In the genomic region with DNA sequence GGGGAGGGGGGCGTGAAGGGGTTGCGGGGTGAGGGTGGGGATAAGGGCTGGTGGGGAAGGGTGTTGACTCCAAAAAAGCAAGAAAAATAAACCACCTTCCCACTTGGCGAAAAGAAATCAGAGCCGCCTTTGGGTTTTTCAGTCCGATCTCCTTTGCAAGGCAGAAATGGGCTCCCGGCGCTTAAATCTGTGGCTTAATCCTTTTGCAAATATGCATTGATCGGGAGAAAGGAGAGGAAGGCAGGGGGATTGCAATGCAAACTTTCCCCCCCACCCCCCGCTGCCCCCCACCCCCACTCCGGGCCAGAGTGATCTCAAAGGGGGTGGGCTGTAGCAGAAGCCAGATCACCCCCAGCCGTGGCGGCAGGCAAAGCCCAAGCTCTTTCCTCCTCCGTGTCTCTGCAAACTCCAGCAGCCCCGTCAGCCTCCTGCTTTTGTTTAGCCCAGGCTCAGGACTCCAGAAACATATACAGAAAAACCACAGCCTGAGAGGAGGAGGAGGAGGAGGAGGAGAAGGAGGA, we compare ENCODE assay signal across 8 mouse cellular contexts. TPM values are rescaled to one million over a fixed set of nuclear protein-coding genes. Genes with fewer than 3 reads are reported as not detected.
DNase-seq lines count a peak whose midpoint lies in the region; ATAC-seq and TF ChIP-seq lines count a peak whose summit lies in the region.

No protein-coding gene starts in this region.

- no peak for TF ChIP-seq EP300 in liver, postnatal 0 days (IDR thresholded peaks at IDR 0.05; ENCODE audit: low read depth)

- no peaks in the 10 kb centered on the region for H3K27me3 ChIP-seq in embryonic facial prominence, embryonic 14.5 days (replicated peaks; ENCODE audit: control insufficient read depth, insufficient read depth, low read length)
- no peaks in the 10 kb centered on the region for H3K27me3 ChIP-seq in hindbrain, embryonic 12.5 days
- no peaks in the 10 kb centered on the region for H3K27me3 ChIP-seq in liver, postnatal 0 days (ENCODE audit: insufficient read depth, low read length)

- H3K9me3 ChIP-seq in embryonic facial prominence, embryonic 14.5 days (ENCODE audit: control insufficient read depth, low read length), result no peaks in the 10 kb centered on the region
- H3K9me3 ChIP-seq in hindbrain, embryonic 12.5 days (replicated peaks), result no peaks in the 10 kb centered on the region
- H3K9me3 ChIP-seq in liver, postnatal 0 days (ENCODE audit: low read length), result no peaks in the 10 kb centered on the region

- H3K27ac ChIP-seq in embryonic facial prominence, embryonic 14.5 days (replicated peaks; ENCODE audit: low read depth, low read length), result peak overlapping the region; percentile 100
- peak overlapping the region; percentile 99 for H3K27ac ChIP-seq in hindbrain, embryonic 12.5 days
- H3K27ac ChIP-seq in liver, postnatal 0 days (ENCODE audit: low read depth), result peak overlapping the region; percentile 85

- no peaks in the 10 kb centered on the region for H3K36me3 ChIP-seq in embryonic facial prominence, embryonic 14.5 days (ENCODE audit: control insufficient read depth, insufficient read depth, low read length)
- H3K36me3 ChIP-seq in hindbrain, embryonic 12.5 days, result no peaks in the 10 kb centered on the region
- H3K36me3 ChIP-seq in liver, postnatal 0 days (replicated peaks; ENCODE audit: insufficient read depth, low read length), result no peaks in the 10 kb centered on the region

- peak overlapping the region; percentile 80 for H3K4me3 ChIP-seq in embryonic facial prominence, embryonic 14.5 days (ENCODE audit: low read depth, low read length)
- peak overlapping the region; percentile 83 for H3K4me3 ChIP-seq in hindbrain, embryonic 12.5 days
- peak overlapping the region; percentile 77 for H3K4me3 ChIP-seq in liver, postnatal 0 days (ENCODE audit: low read depth, low read length)

- H3K4me2 ChIP-seq in embryonic facial prominence, embryonic 14.5 days (ENCODE audit: low read depth, low read length), result peak overlapping the region; percentile 80
- peak overlapping the region; percentile 66 for H3K4me2 ChIP-seq in hindbrain, embryonic 12.5 days (replicated peaks)
- H3K4me2 ChIP-seq in liver, postnatal 0 days (ENCODE audit: low read depth, low read length), result peak overlapping the region; percentile 92

- DNase-seq in left cerebral cortex, adult 18-20 months (ENCODE audit: low spot score in 2 of 2), result peak; percentile 71 to 79
- DNase-seq in left cerebral cortex, postnatal 14 days (ENCODE audit: low spot score in 2 of 2), result no peak
- DNase-seq in adrenal gland, adult 8-10 months, result peak; percentile 89
- peak; percentile 96 for DNase-seq in embryonic facial prominence, embryonic 14.5 days (ENCODE audit: low spot score)
- peak; percentile 68 for DNase-seq in liver, postnatal 0 days
- peak; percentile 72 for DNase-seq in right cerebral cortex, postnatal 4 days
- no peak for DNase-seq in cerebellum, adult 8-10 months

- intact Hi-C loops in left cerebral cortex, postnatal 14 days (cut with DNase I), result loop anchor here (5.0 to 10.0 kb wide), 3 partner anchors 219 to 484 kb away; no protein-coding TSS in a partner anchor

- ATAC-seq in embryonic facial prominence, embryonic 14.5 days (ENCODE audit: low read depth), result peak; percentile 94
- peak; percentile 94 for ATAC-seq in hindbrain, embryonic 12.5 days (ENCODE audit: low FRiP score)
- peak; percentile 61 for ATAC-seq in liver, postnatal 0 days

- H3K4me1 ChIP-seq in embryonic facial prominence, embryonic 14.5 days (ENCODE audit: control insufficient read depth, insufficient read depth, low read length), result peaks cover 17% of the 10 kb centered on the region
- H3K4me1 ChIP-seq in hindbrain, embryonic 12.5 days, result peaks cover 15% of the 10 kb centered on the region
- H3K4me1 ChIP-seq in liver, postnatal 0 days (ENCODE audit: insufficient read depth), result no peaks in the 10 kb centered on the region

- no peak for TF ChIP-seq CTCF in liver, postnatal 0 days (IDR thresholded peaks at IDR 0.05; ENCODE audit: low read depth)

- peak overlapping the region; percentile 97 for H3K9ac ChIP-seq in embryonic facial prominence, embryonic 14.5 days (ENCODE audit: low read depth, low read length)
- peak overlapping the region; percentile 96 for H3K9ac ChIP-seq in hindbrain, embryonic 12.5 days
- peak overlapping the region; percentile 71 for H3K9ac ChIP-seq in liver, postnatal 0 days (replicated peaks)

- 1% methylated on average over 12 of the region's 14 CpGs for WGBS in embryonic facial prominence, embryonic 14.5 days
- WGBS in hindbrain, embryonic 12.5 days, result 2% methylated on average over 13 of the region's 14 CpGs
- WGBS in liver, postnatal 0 days (ENCODE audit: insufficient replicate concordance), result 1% methylated on average over 13 of the region's 14 CpGs

RNA-seq across cellular contexts. Expression of gene Pbx1, which starts 0.3 kb away (rescaled TPM):
- total RNA-seq in left cerebral cortex, adult 18-20 months (2021), result 100 to 1,000 TPM; 130 to 135 TPM
- 100 to 1,000 TPM; 130 to 145 TPM for total RNA-seq in left cerebral cortex, postnatal 14 days (2021)
- 100 to 1,000 TPM; 152 to 211 (median 192) TPM for total RNA-seq in adrenal gland, adult 8-10 months (2022)
- 30.5 and 34.7 TPM in 2 replicates for polyA plus RNA-seq in embryonic facial prominence, embryonic 14.5 days (2014; fragmentation: Nextera tagmentation; extraction: Ambion mirVana)
- polyA plus RNA-seq in hindbrain, embryonic 12.5 days (2016; fragmentation: Nextera tagmentation; extraction: Ambion mirVana), result 56.3 and 59.8 TPM in 2 replicates
- polyA plus RNA-seq in liver, postnatal 0 days (2015; fragmentation: Nextera tagmentation; extraction: Ambion mirVana), result 4.0 TPM in 2 replicates

Comparison
In these comparisons a context has a peak if more than half of its experiments do, and no peak if none do; other contexts are left out.
1. DNase-seq: peak in left cerebral cortex, adult 18-20 months (2 of 2), adrenal gland, adult 8-10 months (single experiment), embryonic facial prominence, embryonic 14.5 days (single experiment), liver, postnatal 0 days (single experiment) and right cerebral cortex, postnatal 4 days (single experiment); none in left cerebral cortex, postnatal 14 days (0 of 2) and cerebellum, adult 8-10 months (single experiment).
2. Peak in every context shown above with its lines, with median percentiles within 50 percentile points of each other: ATAC-seq, H3K27ac ChIP-seq, H3K4me2 ChIP-seq, H3K4me3 ChIP-seq and H3K9ac ChIP-seq.